Mouse (Mus musculus) small intestine, adult 2 months (tissue): Measurements from ENCODE around the gene Mpped2.

Experiments used
- CTCF ChIP-seq: fragments of 200-500 bp; IDR thresholded peaks from 2 replicates; pipeline ENCODE4 v1.5.1; 2012; ENCODE audit warnings: low read depth, mild to moderate bottlenecking, control low read depth, inconsistent platforms, low read length, moderate library complexity, mixed read lengths; ENCODE audit not compliant: insufficient replicate concordance, insufficient read length; ENCODE audit errors: extremely low read depth
- POLR2A ChIP-seq: fragments of 200-500 bp; IDR thresholded peaks from 2 replicates; pipeline ENCODE4 v1.6.1; 2012; ENCODE audit warnings: low read depth, mild to moderate bottlenecking, control low read depth, inconsistent platforms, low read length, moderate library complexity

DNA sequence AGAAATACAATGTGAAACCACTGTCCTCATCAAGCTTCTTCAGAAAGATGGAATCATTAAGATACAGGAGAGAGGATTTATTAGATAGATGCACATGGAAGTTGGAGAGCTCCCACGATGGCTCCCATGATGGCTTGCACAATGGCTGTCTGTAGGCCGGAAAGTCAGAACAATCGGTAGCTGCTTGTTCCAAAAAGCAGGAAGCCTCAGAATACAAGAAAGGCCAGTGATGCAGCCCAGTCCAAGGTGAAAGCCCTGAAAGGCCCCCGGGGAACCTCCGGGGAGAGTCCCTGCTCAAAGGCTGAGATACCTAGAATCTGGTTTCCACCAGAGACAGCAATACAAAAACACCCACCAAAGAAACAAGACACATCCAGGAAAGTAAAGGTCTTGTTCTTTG, 195.1 kb downstream of the Mpped2 start:
- TF ChIP-seq POLR2A (no peak), CTCF (no peak)
